Mouse (Mus musculus) G1E (cell line): ENCODE measurements around the gene Car4.

Experiments used
- CTCF ChIP-seq: IDR thresholded peaks from 2 replicates; pipeline ENCODE4 v1.5.1; 2012; ENCODE audit warnings: low read depth, low read length, inconsistent platforms, mixed read lengths
- GATA1 ChIP-seq: IDR thresholded peaks from 2 replicates; pipeline ENCODE4 v1.6.1; 2012; ENCODE audit warnings: borderline replicate concordance, low read length, inconsistent platforms, mixed read lengths
- GATA2 ChIP-seq: IDR thresholded peaks from 2 replicates; pipeline ENCODE4 v1.6.1; 2012; ENCODE audit warnings: low read depth, low read length, inconsistent platforms, borderline replicate concordance
- POLR2AphosphoS5 ChIP-seq: IDR thresholded peaks from 2 replicates; pipeline ENCODE4 v1.6.1; 2012; ENCODE audit warnings: low read depth, low read length, inconsistent platforms; ENCODE audit not compliant: insufficient replicate concordance

DNA sequence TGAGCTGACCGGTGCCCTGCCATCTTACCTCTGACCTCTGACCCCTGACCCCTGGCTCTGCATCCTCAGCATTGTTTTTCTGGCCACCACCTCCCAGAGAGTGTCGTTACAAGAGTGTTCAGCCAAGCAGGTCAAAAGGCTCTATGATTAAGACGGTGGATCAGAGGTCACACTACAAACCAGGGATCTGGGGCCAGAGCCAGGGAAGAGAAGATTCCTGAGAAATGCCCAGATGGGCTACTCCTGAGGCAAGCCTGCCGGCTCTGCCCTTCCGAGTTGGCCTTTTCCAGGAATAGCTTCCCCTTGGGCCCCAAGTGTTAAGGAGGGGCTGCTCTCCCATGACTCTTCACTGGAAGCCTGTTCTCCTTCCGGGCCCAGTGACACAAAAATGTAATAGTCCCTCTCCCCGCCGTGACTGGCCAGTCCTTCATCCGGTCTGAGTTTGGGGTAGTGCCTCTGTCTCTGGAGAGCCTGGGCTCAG, 2.2 kb downstream of the Car4 start:
- no peak for TF ChIP-seq CTCF
- TF ChIP-seq POLR2AphosphoS5, result no peak
- TF ChIP-seq GATA2, result no peak
- TF ChIP-seq GATA1, result no peak
